In the genomic region with DNA sequence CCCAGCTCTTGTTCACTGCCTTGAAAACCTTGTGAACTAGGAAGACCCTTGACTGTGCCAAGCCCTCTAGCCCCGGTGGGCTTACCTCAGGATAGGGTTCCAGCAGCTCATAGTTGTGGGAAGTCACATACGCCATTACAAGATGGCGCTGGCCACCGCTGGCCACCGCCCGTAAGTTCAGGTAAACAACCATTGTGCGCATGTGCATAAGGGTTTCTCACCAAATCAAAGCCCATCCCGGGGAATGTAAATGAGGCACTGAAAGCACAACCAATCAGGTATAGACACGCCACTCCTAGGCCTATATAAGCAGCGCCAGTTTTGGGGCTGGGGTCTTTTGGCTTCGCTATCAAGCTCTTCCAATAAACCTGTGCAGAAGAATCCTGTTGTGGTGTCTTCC, we compare ENCODE assay signal across 22 mouse cellular contexts. TPM values are rescaled to one million over a fixed set of nuclear protein-coding genes. Genes with fewer than 3 reads are reported as not detected.
DNase-seq lines count a peak whose midpoint lies in the region.
"Had no signal": no experiment of that assay in that cellular context is flagged by ENCODE, and none has a peak within 500 bp of the region (broad histone marks: within the 10 kb centered on the region; RNA-seq: fewer than 3 reads in every experiment).

No protein-coding gene starts in this region.

- DNase-seq in ES-CJ7 (ENCODE audit: low read depth, low spot score) (peak; percentile 34), R1 (ENCODE audit: low read depth, low spot score) (peak; percentile 79), ZHBTc4 (ENCODE audit: low read depth, low spot score) (peak; percentile 63)
- DNase-seq in adrenal gland, postnatal 14 days, result no peak
- DNase-seq in adrenal gland, adult 18-20 months (ENCODE audit: low spot score in 2 of 2), result no peak
- no peak for DNase-seq in cerebellum, postnatal 36 days
- DNase-seq: adrenal gland, adult 2 months; adrenal gland, adult 8-10 months; adrenal gland, postnatal 10 days; adrenal gland, postnatal 25 days; adrenal gland, postnatal 36 days; B cell, adult 2 months; cerebellum, adult 11 months; cerebellum, adult 11-12 months; cerebellum, adult 18-20 months; cerebellum, adult 2 months; cerebellum, adult 8-10 months; cerebellum, adult 9-10 months; cerebellum, adult 9-11 months; cerebellum, postnatal 10 days had no signal

RNA-seq across cellular contexts. Expression of a gene that starts 6.7 kb away (rescaled TPM):
- total RNA-seq in adrenal gland, postnatal 14 days (2021), result 93.6 and 95.6 TPM in 2 replicates
- 10 to 100 TPM; 81.4 to 86.3 TPM for total RNA-seq in adrenal gland, adult 18-20 months (2021)

RNA-seq across cellular contexts. Expression of a gene that starts 7.1 kb away (rescaled TPM):
- total RNA-seq in adrenal gland, postnatal 14 days (2021), result 28.9 and 30.7 TPM in 2 replicates
- 10 to 100 TPM; 27.7 to 29.9 TPM for total RNA-seq in adrenal gland, adult 18-20 months (2021)

RNA-seq across cellular contexts. Expression of a gene that starts 36.5 kb away (rescaled TPM):
- total RNA-seq in adrenal gland, postnatal 14 days (2021), result 51.2 and 57.3 TPM in 2 replicates
- 10 to 100 TPM; 85.5 to 99.0 TPM for total RNA-seq in adrenal gland, adult 18-20 months (2021)

RNA-seq across cellular contexts. Expression of a gene that starts 58.9 kb away (rescaled TPM):
- 5.0 and 5.4 TPM in 2 replicates for total RNA-seq in adrenal gland, postnatal 14 days (2021)
- total RNA-seq in adrenal gland, adult 18-20 months (2021), result 1 to 10 TPM in 1 of 2 experiments, under 1 TPM in 1; 0.90 to 2.1 TPM
- total RNA-seq: CH12.LX, G1E had no signal

Comparison
In these comparisons a context has a peak if more than half of its experiments do, and no peak if none do; other contexts are left out.
1. DNase-seq: peak in ES-CJ7 (single experiment), R1 (single experiment) and ZHBTc4 (single experiment); none in adrenal gland, postnatal 14 days (single experiment), adrenal gland, adult 18-20 months (0 of 2) and cerebellum, postnatal 36 days (0 of 2).